Mouse (Mus musculus): ENCODE measurements around the gene Zdhhc18.

DNA sequence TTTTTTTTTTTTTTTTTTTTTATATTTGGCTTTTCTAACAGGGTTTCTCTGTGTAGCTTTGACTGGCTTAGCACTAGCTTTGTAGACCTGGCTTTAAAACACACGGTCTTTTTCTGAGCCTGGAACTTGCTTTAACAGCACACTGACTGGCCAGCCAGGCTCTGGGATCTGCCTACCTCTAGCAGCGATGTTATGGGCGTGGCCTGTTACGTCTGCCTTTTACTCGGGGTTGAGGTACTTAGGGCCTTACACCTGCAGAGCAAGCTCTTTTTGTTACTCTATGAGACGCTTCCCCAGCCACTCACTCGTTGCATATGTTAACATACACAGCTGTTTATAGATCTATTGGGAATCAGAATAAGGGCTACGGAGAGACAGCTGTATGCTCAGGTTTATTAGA lies 82.7 kb downstream of the Zdhhc18 start:
- TF ChIP-seq CTCF (IDR thresholded peaks at IDR 0.05; ENCODE audit: low read depth, low read length): no peak
- no peak for TF ChIP-seq POLR2AphosphoS5 (IDR thresholded peaks at IDR 0.05; ENCODE audit: insufficient replicate concordance, low read depth, low read length)
- TF ChIP-seq TAL1 (conservative IDR thresholded peaks at IDR 0.05; ENCODE audit: low read depth, low read length): no peak
